Mouse (Mus musculus): Measurements from ENCODE around the gene Lelp1.

Gene Lelp1

DNA sequence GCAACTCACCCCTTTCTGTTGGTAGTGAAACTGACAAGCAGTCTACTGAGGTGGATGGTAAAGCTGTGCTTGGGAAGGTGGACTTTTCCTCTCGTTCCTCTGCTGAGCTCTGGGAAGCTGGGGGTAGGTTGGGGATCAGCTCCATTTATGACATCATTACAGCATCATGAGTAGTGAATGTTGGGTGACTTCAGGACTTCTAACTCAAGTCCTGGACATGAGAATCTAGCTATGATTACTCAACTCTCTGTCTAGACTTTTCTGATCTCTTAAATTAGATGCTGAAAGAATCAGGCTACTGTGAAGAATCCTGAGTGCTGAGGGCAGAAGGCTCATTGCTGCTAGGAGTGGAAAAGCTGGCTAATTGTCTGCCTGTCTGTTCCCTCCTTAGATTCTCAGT lies at the start of gene Lelp1:
Gene Lelp1, minus strand, starts transcription at position 101 of the 400 bp plus-strand sequence.
- no peak for DNase-seq (ENCODE audit: low read depth)

GRCm38 (mm10) chr3:92176880-92177279 lies 34.3 kb upstream of the Lelp1 start:
- DNase-seq (ENCODE audit: low read depth), result no peak

- no peak for DNase-seq (ENCODE audit: low read depth)
These were observed 27.3 kb upstream of the Lelp1 start for GRCm38 (mm10) chr3:92169847-92170246.

DNA sequence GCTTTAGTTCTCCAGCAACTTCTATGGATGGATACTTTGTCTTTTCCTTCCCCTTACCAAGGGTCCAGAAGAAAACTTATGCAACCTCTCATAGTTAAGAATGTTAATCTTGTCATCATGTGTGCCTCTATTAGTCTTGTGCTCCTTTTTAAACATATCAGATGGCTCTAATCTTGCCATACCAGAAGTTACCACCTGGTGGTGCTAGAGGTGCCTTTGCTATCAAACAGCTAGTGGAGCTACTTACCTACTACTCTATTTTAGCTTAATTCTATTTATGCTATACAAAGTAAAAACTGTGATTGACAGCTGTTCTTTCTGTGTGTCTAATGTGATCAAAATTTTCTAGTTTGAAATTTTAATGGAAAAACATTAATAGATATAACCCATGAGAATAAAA lies 10.8 kb upstream of the Lelp1 start:
- no peak for DNase-seq (ENCODE audit: low read depth)

GRCm38 (mm10) chr3:92150631-92151277 lies 8.2 kb upstream of the Lelp1 start:
- DNase-seq (ENCODE audit: low read depth), result peak; percentile 8

DNA sequence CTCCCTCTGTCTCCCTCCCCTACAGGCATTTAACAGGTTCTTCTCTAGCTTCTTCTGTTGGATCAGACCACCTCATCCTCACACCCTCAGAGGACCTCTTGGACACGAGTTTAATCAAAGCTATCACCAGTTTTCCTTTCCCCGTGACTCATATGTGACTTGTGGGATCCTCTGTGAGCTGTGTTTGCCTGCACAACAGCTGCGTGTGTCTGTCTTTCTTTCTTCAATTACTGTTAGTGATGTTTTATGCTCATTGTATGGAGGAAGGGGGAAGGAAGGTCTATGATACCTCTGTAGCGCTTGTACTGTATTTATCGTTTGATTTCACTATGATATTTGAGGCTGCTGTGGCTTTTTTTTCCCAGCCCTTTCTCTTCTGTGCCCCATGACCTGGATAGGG lies 5.4 kb upstream of the Lelp1 start:
- DNase-seq (ENCODE audit: low read depth), result no peak

GRCm38 (mm10) chr3:92147420-92147819 lies 4.9 kb upstream of the Lelp1 start:
- DNase-seq (ENCODE audit: low read depth), result no peak

- DNase-seq (ENCODE audit: low read depth), result no peak
These were observed 18.7 kb downstream of the Lelp1 start, which contains the start of gene Prr9 for GRCm38 (mm10) chr3:92123847-92124246. Prr9 (minus strand) TSS chr3:92123947.

DNA sequence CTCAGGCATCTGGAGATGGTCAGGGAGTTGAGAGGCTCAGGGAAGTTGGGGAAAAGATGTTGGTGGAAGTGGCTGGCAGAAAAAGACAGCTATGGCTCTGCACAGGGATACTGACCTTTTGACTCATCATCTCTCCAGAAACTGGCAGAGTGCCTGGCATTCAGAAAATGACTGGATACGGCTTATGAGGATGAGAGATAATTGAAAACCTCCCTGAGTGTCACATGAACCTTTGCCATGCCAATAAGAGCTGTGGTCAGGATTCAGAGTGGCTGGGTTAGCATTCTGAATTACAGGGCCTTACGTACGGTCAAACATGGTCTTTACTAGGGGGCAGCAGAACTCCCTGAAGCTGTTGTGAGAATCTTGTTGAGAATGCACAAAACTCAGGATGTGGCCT lies 21.6 kb downstream of the Lelp1 start:
- no peak for DNase-seq (ENCODE audit: low read depth)

DNA sequence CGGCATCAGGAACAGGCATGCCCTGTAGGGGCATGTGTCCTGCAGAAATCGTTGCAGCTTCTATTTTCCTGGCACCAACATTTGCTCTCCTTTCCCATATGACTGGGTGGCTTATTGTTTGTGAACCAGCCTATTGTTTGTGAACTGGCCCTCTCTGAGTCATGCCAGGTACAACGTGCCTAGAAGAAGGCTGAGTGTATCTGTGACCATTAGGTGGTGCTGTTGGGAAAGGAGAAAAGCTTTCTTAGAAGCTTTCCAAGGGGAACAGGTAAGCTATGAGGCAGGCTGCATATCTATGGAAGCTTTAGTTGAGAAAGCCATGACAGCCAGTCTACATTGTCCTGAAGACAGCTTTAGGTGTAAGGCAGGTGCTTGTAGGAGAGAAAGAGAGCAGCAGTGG lies 24.6 kb downstream of the Lelp1 start:
- DNase-seq (ENCODE audit: low read depth), result no peak

DNA sequence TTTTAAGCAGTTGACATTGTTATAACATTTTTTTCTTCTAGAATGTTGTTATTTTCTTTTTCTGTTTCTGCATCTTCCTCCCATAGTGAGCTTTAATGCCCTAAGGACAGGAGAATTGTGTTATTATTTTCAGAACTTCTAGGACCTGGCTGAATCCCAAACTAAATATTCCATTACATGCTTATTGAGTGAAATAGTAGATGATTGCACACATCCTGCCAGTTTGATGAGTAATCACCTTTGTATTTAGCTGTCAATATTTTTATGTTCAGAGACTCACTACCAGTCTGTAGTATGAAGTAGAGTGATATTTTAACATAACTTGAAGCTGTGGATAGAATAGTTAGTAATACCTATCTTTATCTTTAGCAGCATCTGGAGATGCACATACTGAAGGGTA lies 31.0 kb downstream of the Lelp1 start:
- DNase-seq (ENCODE audit: low read depth), result no peak

- no peak for DNase-seq (ENCODE audit: low read depth)
These were observed 31.8 kb downstream of the Lelp1 start for GRCm38 (mm10) chr3:92110790-92111189.

- DNase-seq (ENCODE audit: low read depth), result no peak
These were observed 36.0 kb downstream of the Lelp1 start for GRCm38 (mm10) chr3:92106582-92106981.

Data from naive thymus-derived CD4-positive, alpha-beta T cell, adult 2 months (primary cell).